Mouse (Mus musculus) heart, postnatal 10 days (tissue): ENCODE results near the gene Tmem102. TPM values are rescaled to one million over a fixed set of nuclear protein-coding genes. Genes with fewer than 3 reads are reported as not detected.
A peak's percentile ranks its signal among the peaks of the same experiment; 100 is the strongest.

Experiments
- DNase-seq, 2 experiments: peaks; one replicate each; pipeline ENCODE4 v3.0.0; 2021
- intact Hi-C: fragments of 180-260 bp; cut with DNase I; formaldehyde crosslinking; loops from one replicate; pipeline ENCODE4 v1.15.1; 2025
- total RNA-seq, 2 experiments: library from RNA; stranded (reverse); gene quantifications; 2 replicates each; pipeline ENCODE4 v1.2.3; 2021

Gene Tmem102
- total RNA-seq, 2 experiments from 2014 or later = 0.94 to 1.2 TPM

- DNase-seq = no peak
- intact Hi-C loops = no loop called here
These were observed 18.0 kb upstream of the Tmem102 start for GRCm38 (mm10) chr11:69823456-69823855.

GRCm38 (mm10) chr11:69822080-69822479 lies 16.7 kb upstream of the Tmem102 start, which contains the start of gene Spem1:
Spem1 (minus strand) TSS chr11:69822180.
- intact Hi-C loops = no loop called here
- DNase-seq = no peak

- intact Hi-C loops = no loop called here
- DNase-seq = no peak
These were observed 13.4 kb upstream of the Tmem102 start for GRCm38 (mm10) chr11:69818871-69819270.

- intact Hi-C loops = no loop called here
- DNase-seq = no peak
These were observed 12.9 kb upstream of the Tmem102 start, which contains the start of gene Spem2 for GRCm38 (mm10) chr11:69818365-69818764. Spem2 (minus strand) TSS chr11:69818465.

GRCm38 (mm10) chr11:69816520-69816919 lies 11.1 kb upstream of the Tmem102 start:
- no peak for DNase-seq
- intact Hi-C loops = no loop called here

GRCm38 (mm10) chr11:69815155-69815554 lies 9.7 kb upstream of the Tmem102 start, which contains the start of gene Gm39566:
Gm39566 (minus strand) TSS chr11:69815298.
- no peak for DNase-seq
- intact Hi-C loops = no loop called here

- intact Hi-C loops = no loop called here
- DNase-seq = no peak
These were observed 4.9 kb upstream of the Tmem102 start for GRCm38 (mm10) chr11:69810280-69810679.

- intact Hi-C loops = no loop called here
These were observed 2.2 kb upstream of the Tmem102 start for GRCm38 (mm10) chr11:69807641-69808040.

GRCm38 (mm10) chr11:69806378-69806777 lies 954 bp upstream of the Tmem102 start:
- intact Hi-C loops = no loop called here
- DNase-seq = no peak

More at GRCm38 (mm10) chr11:69807641-69808040, 2.2 kb upstream of the Tmem102 start:
- DNase-seq = no peak

GRCm38 (mm10) chr11:69804652-69804940 lies 828 bp downstream of the Tmem102 start:
- intact Hi-C loops = loop anchor here (2.0 kb wide), 1 partner anchor 72 kb away; no protein-coding TSS in a partner anchor
- peak; percentile 36 to 51 for DNase-seq

- DNase-seq = peak; percentile 80 to 84
- intact Hi-C loops = loop anchor here (2.0 kb wide), 3 partner anchors 33 to 73 kb away; partner anchors contain the start of genes Nlgn2 and Zbtb4
These were observed 1.4 kb downstream of the Tmem102 start for GRCm38 (mm10) chr11:69803786-69804651.

GRCm38 (mm10) chr11:69803328-69803727 lies 2.1 kb downstream of the Tmem102 start:
- DNase-seq = no peak
- intact Hi-C loops = loop anchor here (2.0 kb wide), 2 partner anchors 33 to 39 kb away; partner anchors contain the start of genes Nlgn2 and Zbtb4

- intact Hi-C loops = loop anchor here (2.0 kb wide), 2 partner anchors 34 to 38 kb away; partner anchors contain the start of genes Nlgn2 and Zbtb4
- peak; percentile 88 to 89 for DNase-seq
These were observed 2.7 kb downstream of the Tmem102 start for GRCm38 (mm10) chr11:69802648-69803105.

GRCm38 (mm10) chr11:69801379-69801977 lies 3.9 kb downstream of the Tmem102 start, which contains the start of gene Fgf11:
Fgf11 (minus strand) TSS chr11:69801857.
- peak in 1 of 2 experiments; percentile 19 for DNase-seq
- intact Hi-C loops = no loop called here

GRCm38 (mm10) chr11:69800392-69801197 lies 4.8 kb downstream of the Tmem102 start:
- DNase-seq = peak; percentile 57 to 70
- intact Hi-C loops = no loop called here

- intact Hi-C loops = no loop called here
- DNase-seq = peak; percentile 18 to 28
These were observed 5.4 kb downstream of the Tmem102 start for GRCm38 (mm10) chr11:69800138-69800391.

GRCm38 (mm10) chr11:69799394-69800137 lies 5.9 kb downstream of the Tmem102 start:
- DNase-seq = peak in 1 of 2 experiments; percentile 25
- intact Hi-C loops = no loop called here

- no peak for DNase-seq
- intact Hi-C loops = no loop called here
These were observed 7.5 kb downstream of the Tmem102 start for GRCm38 (mm10) chr11:69797924-69798323.

GRCm38 (mm10) chr11:69795983-69796435 lies 9.4 kb downstream of the Tmem102 start:
- DNase-seq = no peak
- intact Hi-C loops = no loop called here
